Mouse (Mus musculus): ENCODE results near the gene Olfr286.

The Olfr286 gene

GRCm38 (mm10) chr15:98234350-98234749 lies at the start of gene Olfr286:
Gene Olfr286 (minus strand): TSS chr15:98234450.
- DNase-seq (ENCODE audit: low read depth, low spot score): no peak

- no peak for DNase-seq (ENCODE audit: low read depth, low spot score)
These were observed 23.5 kb upstream of the Olfr286 start for GRCm38 (mm10) chr15:98257776-98258175.

- no peak for DNase-seq (ENCODE audit: low read depth, low spot score)
These were observed 22.9 kb upstream of the Olfr286 start, which contains the start of gene H1fnt for GRCm38 (mm10) chr15:98257193-98257592. Gene H1fnt (minus strand): TSS chr15:98257293.

GRCm38 (mm10) chr15:98256271-98256670 lies 22.0 kb upstream of the Olfr286 start:
- DNase-seq (ENCODE audit: low read depth, low spot score): no peak

- no peak for DNase-seq (ENCODE audit: low read depth, low spot score)
These were observed 1.2 kb upstream of the Olfr286 start for GRCm38 (mm10) chr15:98235442-98235841.

GRCm38 (mm10) chr15:98226096-98226495 lies 8.2 kb downstream of the Olfr286 start:
- DNase-seq (ENCODE audit: low read depth, low spot score): no peak

- DNase-seq (ENCODE audit: low read depth, low spot score): no peak
These were observed 8.6 kb downstream of the Olfr286 start for GRCm38 (mm10) chr15:98225610-98226009.

- no peak for DNase-seq (ENCODE audit: low read depth, low spot score)
These were observed 11.9 kb downstream of the Olfr286 start for GRCm38 (mm10) chr15:98222377-98222776.

- DNase-seq (ENCODE audit: low read depth, low spot score): no peak
These were observed 13.4 kb downstream of the Olfr286 start, which contains the start of the genes Gm44579 and Olfr287 for GRCm38 (mm10) chr15:98220877-98221276. Gene Gm44579 (minus strand): TSS chr15:98220977. Gene Olfr287 (minus strand): TSS chr15:98221056.

GRCm38 (mm10) chr15:98214130-98214529 lies 20.1 kb downstream of the Olfr286 start:
- DNase-seq (ENCODE audit: low read depth, low spot score): no peak

- no peak for DNase-seq (ENCODE audit: low read depth, low spot score)
These were observed 20.8 kb downstream of the Olfr286 start for GRCm38 (mm10) chr15:98213336-98213870.

- DNase-seq (ENCODE audit: low read depth, low spot score): no peak
These were observed 24.6 kb downstream of the Olfr286 start for GRCm38 (mm10) chr15:98209676-98210075.

GRCm38 (mm10) chr15:98195442-98195841 lies 38.8 kb downstream of the Olfr286 start, which contains the start of gene Olfr288:
Gene Olfr288 (minus strand): TSS chr15:98195542.
- no peak for DNase-seq (ENCODE audit: low read depth, low spot score)

GRCm38 (mm10) chr15:98184456-98184855 lies 49.8 kb downstream of the Olfr286 start:
- DNase-seq (ENCODE audit: low read depth, low spot score): no peak

- no peak for DNase-seq (ENCODE audit: low read depth, low spot score)
These were observed 52.2 kb downstream of the Olfr286 start for GRCm38 (mm10) chr15:98181856-98182570.

- peak; percentile 93 for DNase-seq (ENCODE audit: low read depth, low spot score)
These were observed 53.0 kb downstream of the Olfr286 start for GRCm38 (mm10) chr15:98181132-98181711.

- DNase-seq (ENCODE audit: low read depth, low spot score): peak; percentile 16
These were observed 53.6 kb downstream of the Olfr286 start for GRCm38 (mm10) chr15:98180567-98181131.

GRCm38 (mm10) chr15:98177320-98177719 lies 56.9 kb downstream of the Olfr286 start:
- DNase-seq (ENCODE audit: low read depth, low spot score): no peak
